Mouse (Mus musculus): ENCODE measurements around the gene Tlr6.

Tlr6 gene

DNA sequence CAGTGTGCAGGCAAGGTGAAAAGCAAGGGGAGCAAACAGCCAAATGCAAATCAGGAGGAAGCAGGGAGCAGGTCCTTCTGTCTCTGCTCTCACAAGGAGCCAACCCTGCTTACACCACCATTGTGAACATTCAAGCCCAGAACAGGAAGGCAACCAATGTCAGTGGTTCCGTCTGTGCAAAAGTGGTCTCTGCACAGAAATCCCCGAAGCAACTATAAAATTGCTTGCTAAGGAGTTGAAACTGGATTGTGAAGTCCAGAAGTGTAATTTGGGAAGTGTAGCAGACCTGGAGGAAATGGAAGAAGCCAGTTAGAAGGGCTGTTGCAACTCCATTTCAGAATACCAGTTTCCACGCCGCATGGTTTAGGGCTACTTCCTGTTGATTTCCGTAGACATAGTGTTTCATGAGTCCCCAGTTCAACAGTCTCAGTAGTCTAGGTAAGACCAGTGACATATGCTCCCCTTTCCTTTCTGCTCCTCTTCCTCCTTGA is 37.0 kb downstream of the Tlr6 start:
- DNase-seq, result no peak

- no peak for DNase-seq
Measured at GRCm38 (mm10) chr5:64918616-64919597, 41.0 kb downstream of the Tlr6 start.

GRCm38 (mm10) chr5:64917721-64918120 is 42.2 kb downstream of the Tlr6 start:
- no peak for DNase-seq

- no peak for DNase-seq
Measured at GRCm38 (mm10) chr5:64917161-64917560, 42.7 kb downstream of the Tlr6 start.

GRCm38 (mm10) chr5:64908585-64909284 is 51.2 kb downstream of the Tlr6 start:
- DNase-seq, result no peak

GRCm38 (mm10) chr5:64907906-64908305 is 52.0 kb downstream of the Tlr6 start:
- no peak for DNase-seq

- no peak for DNase-seq
Measured at GRCm38 (mm10) chr5:64905516-64906271, 54.2 kb downstream of the Tlr6 start.

Data from cerebellum, postnatal 25 days (tissue).